Mouse (Mus musculus): ENCODE measurements around the gene Hhipl1.

The Hhipl1 gene

DNA sequence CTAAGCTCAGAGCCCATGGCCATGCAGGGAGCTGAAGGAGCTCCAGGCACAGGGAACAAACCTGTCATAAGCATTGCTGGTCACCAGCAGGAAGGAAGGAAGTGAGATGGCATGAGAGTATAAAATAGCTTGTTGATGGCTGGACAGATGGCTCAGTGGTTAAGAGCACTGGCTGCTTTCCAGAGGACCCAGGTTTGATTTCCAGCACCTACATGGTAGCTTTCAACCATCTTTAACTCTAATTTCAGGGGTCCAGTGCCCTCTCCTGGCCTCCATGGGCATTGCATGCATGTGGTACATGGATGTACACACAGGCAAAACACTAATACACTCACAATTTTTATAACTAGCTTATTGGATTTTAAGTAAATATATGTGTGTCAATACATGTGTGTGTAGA, 49.9 kb downstream of the Hhipl1 start:
- no peak for DNase-seq (ENCODE audit: low read depth, low spot score)

DNA sequence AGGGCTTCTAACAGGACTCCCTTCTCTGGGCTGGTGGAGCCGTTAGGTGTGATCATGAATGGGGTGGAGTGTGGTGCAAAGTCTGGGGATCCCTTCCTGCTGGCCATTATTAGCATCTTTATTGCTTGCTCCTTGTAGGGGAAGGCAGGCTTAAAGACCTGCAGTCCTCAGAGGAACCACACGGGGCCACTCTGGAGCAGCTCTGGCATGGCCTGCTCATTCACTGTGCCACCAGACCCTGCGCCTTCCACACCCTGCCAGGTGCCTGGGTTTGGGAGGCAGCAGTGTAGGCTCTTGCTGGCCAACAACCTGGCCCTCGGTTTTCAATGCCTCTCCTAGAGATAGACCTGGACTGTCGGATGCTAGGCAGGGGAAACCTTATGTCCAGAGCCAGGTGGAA, 57.7 kb downstream of the Hhipl1 start:
- peak; percentile 56 for DNase-seq (ENCODE audit: low read depth, low spot score)

DNA sequence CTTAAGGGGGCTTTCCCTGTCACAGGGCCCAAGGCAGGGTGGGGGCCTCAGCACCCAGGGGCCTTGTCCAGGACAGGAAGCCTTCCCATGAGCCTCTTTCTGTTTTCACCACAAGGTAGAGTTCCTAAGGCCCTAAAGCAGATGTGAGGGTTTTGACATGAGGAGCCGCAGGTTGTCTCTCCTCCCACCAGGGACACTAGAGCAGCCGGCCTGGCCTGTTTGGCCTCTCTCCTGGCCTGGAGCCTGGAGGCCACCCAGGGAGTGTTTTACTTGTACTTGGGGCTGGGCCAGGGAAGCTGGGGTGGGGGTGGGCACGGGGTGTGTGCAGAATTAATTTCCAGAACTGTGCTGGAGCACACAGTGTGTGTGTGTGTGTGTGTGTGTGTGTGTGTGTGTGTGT, 59.3 kb downstream of the Hhipl1 start:
- DNase-seq (ENCODE audit: low read depth, low spot score) = no peak

DNA sequence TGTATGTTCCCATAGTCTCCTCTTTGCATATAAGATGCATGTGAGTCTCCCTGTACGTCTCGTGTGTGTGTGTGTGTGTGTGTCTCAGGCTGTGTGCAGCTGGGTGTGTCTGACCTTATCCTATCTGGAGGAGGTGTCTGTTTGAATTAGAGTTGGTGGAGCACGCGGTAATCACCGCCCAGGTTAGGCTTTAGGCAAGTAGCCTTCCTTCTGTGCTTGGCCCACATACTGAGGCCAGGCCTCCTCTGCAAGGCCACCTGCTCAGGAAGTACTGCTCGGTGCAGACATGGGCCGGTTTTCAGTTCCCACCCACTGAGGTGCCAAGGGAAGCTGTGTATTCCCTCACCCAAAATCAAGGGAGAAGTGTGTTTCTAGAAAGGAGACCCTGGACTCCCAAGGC, 59.8 kb downstream of the Hhipl1 start:
- no peak for DNase-seq (ENCODE audit: low read depth, low spot score)

DNA sequence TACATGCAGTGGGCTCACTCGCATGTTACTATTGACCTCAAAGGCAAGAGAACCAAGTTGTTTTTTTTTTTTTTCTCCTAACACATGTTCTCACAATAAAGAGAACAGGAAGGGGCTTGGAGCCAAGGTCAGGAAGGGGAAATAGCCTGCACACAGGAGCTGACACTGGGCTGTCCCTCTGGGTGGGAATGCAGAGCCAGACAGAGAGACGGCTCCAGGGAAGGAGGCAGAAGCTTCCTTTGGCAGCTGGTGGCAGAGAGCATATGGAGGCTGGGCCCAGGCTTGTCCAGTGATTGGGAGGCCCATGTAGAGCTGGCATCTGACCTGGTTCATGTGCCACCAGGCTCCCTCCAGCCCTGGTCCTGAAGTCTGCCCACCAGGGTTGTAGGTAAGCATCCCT, 61.8 kb downstream of the Hhipl1 start:
- DNase-seq (ENCODE audit: low read depth, low spot score) = no peak

DNA sequence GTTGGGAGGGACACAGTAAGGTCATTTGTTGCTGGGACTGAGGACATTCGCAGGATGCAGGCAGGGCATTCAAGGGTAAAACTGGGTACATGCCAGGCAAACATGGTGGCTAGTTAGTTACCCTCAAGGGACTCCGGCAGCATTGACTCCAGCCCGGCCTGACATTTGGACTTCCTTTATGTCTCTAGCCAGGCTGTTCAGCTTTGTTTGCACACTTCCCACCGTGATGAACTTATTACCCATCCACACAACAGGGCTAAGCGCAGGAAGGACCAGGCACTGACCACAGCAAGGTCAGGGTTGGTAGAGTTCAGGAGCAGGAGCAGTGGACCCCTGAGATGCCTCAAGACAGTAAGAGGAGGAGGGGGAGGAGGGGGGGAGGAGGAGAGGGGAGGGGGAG, 62.9 kb downstream of the Hhipl1 start:
- no peak for DNase-seq (ENCODE audit: low read depth, low spot score)

DNA sequence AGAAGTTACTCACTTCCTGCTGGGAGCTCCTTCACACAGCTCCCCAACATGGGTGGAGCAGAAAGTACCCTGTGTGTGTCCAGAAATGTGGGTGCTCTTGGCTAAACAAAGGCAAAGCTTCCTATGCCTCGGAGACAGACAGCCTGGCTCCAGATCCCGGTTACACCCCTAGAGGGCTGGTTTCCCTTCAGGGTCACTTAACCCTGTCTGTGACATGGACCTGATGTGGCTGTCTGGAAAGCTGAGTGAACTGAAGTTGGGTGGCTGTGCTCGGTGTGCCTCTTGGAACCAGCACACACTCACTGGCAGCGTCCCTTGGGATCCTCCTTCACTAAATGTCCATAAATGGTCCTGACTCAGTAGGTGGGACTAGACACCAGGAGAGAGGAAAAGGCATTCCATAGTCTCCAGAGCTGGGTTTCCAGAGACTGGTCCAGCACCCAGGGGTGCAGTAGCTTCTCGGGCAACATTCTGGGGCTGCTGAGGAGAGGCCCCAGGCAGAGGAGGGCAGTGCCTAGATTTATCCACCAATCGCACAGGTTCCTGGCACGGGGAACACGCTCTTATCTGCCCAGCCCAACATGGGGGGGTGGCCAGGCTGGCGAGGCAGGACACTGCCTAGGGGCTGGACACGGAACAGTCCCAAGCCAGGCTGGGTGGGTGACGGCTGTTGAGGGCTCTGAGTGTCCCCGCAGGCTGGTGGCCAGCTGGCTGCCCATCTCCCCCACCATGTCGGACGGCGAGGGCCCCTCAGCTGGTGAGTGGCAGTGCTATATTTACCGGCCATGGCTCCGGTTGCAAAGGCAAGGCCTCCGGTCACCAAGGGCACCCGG, 64.7 kb downstream of the Hhipl1 start, which contains the start of gene Eml1:
Eml1 (plus strand) TSS at position 362 of the 833 bp plus-strand sequence.
- no peak for DNase-seq (ENCODE audit: low read depth, low spot score)

DNA sequence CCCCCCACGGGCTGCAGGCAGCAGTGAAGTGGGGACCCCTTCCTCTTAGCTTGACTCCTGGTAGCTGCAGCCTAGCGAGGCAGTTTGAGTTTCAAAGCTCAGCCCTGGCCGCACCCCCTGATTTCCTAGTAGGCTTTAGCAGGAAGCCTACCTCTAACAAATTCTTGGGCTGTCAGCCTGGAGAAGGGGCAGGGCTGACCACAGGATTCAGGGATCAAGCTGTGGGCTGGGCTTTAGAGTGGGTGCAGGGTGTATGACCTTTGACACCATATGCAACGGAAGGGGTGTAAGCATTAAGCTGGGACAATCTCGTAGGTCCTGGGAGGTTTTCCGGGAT, 65.3 kb downstream of the Hhipl1 start:
- no peak for DNase-seq (ENCODE audit: low read depth, low spot score)

DNA sequence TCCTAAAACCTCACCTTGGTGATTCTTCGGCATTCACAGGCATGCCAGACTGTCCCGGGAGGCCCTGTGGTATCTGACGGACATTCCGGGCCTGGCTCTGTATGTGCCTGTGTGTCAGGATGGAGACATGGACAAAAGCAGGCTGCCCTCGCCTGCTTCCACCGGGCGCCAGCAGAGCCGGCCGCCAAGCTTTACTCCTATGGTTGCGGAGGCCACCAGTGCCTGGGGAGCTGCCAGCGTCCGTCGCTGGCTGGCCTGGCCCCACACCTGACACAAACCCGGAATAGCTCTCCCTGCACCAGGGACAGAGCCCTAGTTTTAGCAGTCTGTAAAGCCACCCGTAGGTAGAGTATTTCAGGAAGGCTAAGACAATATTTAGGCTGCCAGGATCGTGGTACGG, 66.2 kb downstream of the Hhipl1 start:
- no peak for DNase-seq (ENCODE audit: low read depth, low spot score)

DNA sequence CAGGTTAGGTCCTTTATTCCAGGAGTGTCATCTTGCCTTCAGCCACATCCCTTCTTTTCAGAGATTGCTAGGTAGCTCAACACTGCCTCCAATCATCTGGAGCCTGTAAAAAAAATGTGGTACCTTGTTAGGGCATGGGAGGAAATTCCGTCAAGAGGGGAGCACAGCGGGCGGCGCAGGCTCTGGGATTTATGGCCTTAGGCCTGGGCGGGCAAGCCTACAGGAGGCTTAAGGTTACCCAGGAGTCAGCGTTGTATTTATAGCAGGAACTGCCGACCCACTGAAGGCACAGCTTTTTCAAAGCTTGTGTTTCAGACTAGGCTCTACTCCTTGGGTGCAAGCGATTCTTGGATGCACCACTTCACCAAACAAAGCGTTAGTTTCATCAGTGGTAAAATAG, 67.5 kb downstream of the Hhipl1 start:
- no peak for DNase-seq (ENCODE audit: low read depth, low spot score)

DNA sequence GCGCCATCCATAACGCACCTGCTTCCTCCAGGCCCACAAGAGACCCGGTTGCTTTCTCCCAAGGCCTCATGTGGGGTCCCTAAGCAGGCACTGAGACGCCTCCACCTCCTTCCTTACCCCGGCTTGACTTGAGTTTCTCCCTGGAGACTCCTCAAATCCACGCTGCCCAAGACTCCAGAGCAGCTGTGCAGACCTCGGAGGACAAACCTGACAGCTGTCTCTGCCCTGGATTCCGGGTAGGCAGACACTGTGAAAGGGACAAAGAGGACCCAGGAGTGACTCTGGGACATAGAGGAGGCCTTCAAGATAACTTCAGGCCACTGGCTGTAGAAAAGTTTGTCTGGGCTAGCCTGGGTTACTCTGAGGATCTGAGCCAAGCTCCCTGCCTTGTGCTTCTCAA, 68.6 kb downstream of the Hhipl1 start:
- DNase-seq (ENCODE audit: low read depth, low spot score) = no peak

DNA sequence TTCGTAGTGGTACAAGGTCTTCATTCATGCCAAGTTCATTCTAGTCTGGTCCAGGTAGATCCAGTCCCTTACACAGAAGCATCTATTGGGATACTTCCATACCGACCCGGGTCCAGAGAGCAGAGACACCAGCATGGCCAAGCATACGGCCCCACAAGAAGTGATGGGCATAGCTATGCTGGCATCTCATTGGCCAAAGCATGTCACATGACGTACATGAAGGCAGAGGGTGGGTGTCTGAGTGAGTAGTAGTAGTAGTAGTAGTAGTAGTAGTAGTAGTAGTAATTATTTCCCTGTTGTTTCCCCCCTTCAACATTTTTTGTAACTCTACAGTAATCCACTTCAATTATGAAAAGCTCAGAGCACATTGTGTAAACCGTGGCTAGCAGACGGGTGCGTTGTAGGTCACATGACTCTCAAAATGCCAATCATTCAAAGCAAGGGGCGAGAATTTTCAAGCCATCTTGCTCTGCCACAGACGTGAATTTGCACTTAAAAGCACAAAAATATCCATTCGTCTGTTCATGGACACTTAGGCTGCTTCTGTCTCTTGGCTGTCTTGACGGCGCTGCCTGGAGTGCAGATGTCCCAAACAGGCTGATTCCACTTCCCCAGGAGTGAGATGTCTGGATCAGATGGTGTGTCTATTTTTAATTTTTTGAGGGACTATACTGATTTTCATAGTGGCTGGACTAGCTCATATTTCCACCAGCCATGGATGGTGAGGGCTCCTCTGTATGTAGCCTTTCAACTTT, 72.5 kb downstream of the Hhipl1 start:
- DNase-seq (ENCODE audit: low read depth, low spot score) = no peak

Data from retina, adult 2 months (tissue).